Mouse (Mus musculus): ENCODE measurements around the gene Parp16. TPM values are rescaled to one million over a fixed set of nuclear protein-coding genes. Genes with fewer than 3 reads are reported as not detected.

Gene Parp16
- polyA plus RNA-seq, 1 experiment from 2014 or later, result 5.6 TPM

DNA sequence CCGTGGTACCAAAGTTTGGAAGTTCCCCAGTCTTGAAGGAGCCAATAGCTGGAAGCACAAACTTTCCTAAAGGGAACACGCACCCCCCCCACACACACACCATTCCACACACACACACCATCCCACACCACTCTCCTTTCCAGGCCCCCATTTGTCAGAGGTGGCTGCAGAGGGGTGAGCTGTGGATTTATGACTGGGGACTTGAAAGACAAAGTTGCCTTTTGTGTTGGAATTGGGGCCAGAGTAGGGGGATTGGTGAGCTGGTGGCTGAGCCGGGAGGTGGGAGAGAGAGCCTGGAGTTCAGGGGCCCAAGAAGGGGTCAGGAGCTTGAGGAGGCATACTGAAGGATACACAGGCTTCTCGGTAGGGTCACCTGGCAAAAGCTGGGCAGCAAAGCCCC lies 26.2 kb upstream of the Parp16 start:
- Histone ChIP-seq H3K4me3 (ENCODE audit: control insufficient read depth in 1 of 2, insufficient read depth in 1 of 2, low read depth in 1 of 2, low read length in 2 of 2) (no peak overlapping the region), H3K27me3 (ENCODE audit: control insufficient read depth, insufficient read depth, low read length) (peaks cover 4% of the 10 kb centered on the region), H3K9me3 (ENCODE audit: control insufficient read depth, low read length) (no peaks in the 10 kb centered on the region), H3K4me1 (ENCODE audit: control insufficient read depth in 2 of 2, insufficient read depth in 2 of 2, low read length in 2 of 2) (no peaks in the 10 kb centered on the region), H3K36me3 (ENCODE audit: control insufficient read depth, insufficient read depth, low read length) (no peaks in the 10 kb centered on the region), H3K4me2 (ENCODE audit: low read length) (no peak overlapping the region), H3K9ac (ENCODE audit: low read length) (no peak overlapping the region), H3K27ac (replicated peaks in 1 of 2; ENCODE audit: control insufficient read depth in 1 of 2, insufficient read depth in 1 of 2, low read depth in 2 of 2, low read length in 2 of 2) (no peak overlapping the region)
- WGBS, result 57% methylated on average over 4 of the region's 4 CpGs
- no peak for ATAC-seq (ENCODE audit: insufficient number of reproducible peaks, insufficient read depth, low FRiP score, low read depth)

DNA sequence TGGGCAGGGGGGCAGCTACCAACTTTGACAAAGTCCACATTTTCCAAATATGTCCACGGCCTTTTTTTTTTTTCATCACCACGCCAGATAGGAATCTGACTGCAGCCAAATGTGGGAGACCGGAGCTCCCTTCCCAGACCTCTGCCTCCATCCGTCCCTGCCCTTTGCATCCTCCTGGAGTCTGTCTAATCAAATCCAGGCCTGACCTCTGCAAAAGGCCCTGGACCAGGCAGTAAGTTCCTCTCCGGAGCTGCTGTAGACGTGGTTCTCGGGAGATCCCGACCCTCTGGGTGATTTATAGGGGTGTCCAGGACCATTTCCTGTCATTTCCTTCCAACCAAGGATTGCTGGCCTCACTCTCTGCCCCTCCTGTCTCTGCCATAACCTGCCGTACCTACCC lies 22.5 kb upstream of the Parp16 start:
- no peak for ATAC-seq (ENCODE audit: insufficient number of reproducible peaks, insufficient read depth, low FRiP score, low read depth)
- H3K36me3 ChIP-seq (ENCODE audit: control insufficient read depth, insufficient read depth, low read length), result no peaks in the 10 kb centered on the region
- H3K27me3 ChIP-seq (ENCODE audit: control insufficient read depth, insufficient read depth, low read length), result peaks cover 4% of the 10 kb centered on the region; the same call in 1 of the 2 replicates
- WGBS, result 75% methylated on average over 9 of the region's 9 CpGs
- no peaks in the 10 kb centered on the region for H3K4me1 ChIP-seq (ENCODE audit: control insufficient read depth in 2 of 2, insufficient read depth in 2 of 2, low read length in 2 of 2)
- no peak overlapping the region for H3K9ac ChIP-seq (ENCODE audit: low read length)
- no peak overlapping the region for H3K4me3 ChIP-seq (ENCODE audit: control insufficient read depth in 1 of 2, insufficient read depth in 1 of 2, low read depth in 1 of 2, low read length in 2 of 2)
- no peak overlapping the region for H3K4me2 ChIP-seq (ENCODE audit: low read length)
- H3K9me3 ChIP-seq (ENCODE audit: control insufficient read depth, low read length), result no peaks in the 10 kb centered on the region
- no peak overlapping the region for H3K27ac ChIP-seq (replicated peaks in 1 of 2; ENCODE audit: control insufficient read depth in 1 of 2, insufficient read depth in 1 of 2, low read depth in 2 of 2, low read length in 2 of 2)

DNA sequence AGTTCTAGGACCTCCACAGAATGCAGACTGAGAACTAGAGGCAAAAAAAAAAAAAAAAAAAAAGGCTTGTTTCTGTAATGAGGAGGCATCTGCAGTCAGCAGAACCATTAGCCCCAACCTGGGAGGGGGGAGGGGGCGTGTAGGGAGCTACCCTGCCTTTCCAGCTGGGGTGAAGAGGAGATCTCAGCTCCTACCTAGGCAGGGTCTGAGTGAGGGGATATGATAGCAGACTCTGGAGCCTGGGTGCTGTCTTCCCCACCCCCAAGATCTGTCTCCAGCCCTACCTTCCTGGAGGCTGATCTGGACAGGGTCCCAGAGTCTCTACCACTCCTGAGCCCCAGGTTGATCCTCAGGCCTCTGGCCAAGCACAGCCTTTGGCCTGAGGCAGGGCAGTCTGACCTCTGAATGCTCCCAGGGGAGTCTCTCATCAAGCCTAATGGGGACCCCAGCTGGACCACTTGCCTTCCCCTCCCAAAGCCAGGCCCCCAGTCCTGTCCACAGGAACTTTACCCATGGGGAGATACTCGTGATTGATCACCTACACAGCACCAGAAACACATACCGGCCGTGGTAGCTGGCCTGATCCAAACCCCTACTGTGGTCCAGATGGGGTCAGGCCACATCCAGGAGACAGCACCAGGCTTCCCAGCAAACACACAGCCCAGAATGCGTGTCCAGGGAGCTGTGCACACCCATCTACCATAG lies 19.8 kb upstream of the Parp16 start:
- Histone ChIP-seq H3K27me3 (ENCODE audit: control insufficient read depth, insufficient read depth, low read length) (peaks cover 12% of the 10 kb centered on the region; the same call in 1 of the 2 replicates), H3K4me2 (ENCODE audit: low read length) (no peak overlapping the region), H3K27ac (replicated peaks in 1 of 2; ENCODE audit: control insufficient read depth in 1 of 2, insufficient read depth in 1 of 2, low read depth in 2 of 2, low read length in 2 of 2) (no peak overlapping the region), H3K9ac (ENCODE audit: low read length) (no peak overlapping the region), H3K9me3 (ENCODE audit: control insufficient read depth, low read length) (no peaks in the 10 kb centered on the region), H3K4me1 (ENCODE audit: control insufficient read depth in 2 of 2, insufficient read depth in 2 of 2, low read length in 2 of 2) (peaks cover 19 to 24% of the 10 kb centered on the region in 2 experiments), H3K4me3 (ENCODE audit: control insufficient read depth in 1 of 2, insufficient read depth in 1 of 2, low read depth in 1 of 2, low read length in 2 of 2) (no peak overlapping the region), H3K36me3 (ENCODE audit: control insufficient read depth, insufficient read depth, low read length) (no peaks in the 10 kb centered on the region)
- no peak for ATAC-seq (ENCODE audit: insufficient number of reproducible peaks, insufficient read depth, low FRiP score, low read depth)
- WGBS, result 64% methylated on average over 5 of the region's 5 CpGs

DNA sequence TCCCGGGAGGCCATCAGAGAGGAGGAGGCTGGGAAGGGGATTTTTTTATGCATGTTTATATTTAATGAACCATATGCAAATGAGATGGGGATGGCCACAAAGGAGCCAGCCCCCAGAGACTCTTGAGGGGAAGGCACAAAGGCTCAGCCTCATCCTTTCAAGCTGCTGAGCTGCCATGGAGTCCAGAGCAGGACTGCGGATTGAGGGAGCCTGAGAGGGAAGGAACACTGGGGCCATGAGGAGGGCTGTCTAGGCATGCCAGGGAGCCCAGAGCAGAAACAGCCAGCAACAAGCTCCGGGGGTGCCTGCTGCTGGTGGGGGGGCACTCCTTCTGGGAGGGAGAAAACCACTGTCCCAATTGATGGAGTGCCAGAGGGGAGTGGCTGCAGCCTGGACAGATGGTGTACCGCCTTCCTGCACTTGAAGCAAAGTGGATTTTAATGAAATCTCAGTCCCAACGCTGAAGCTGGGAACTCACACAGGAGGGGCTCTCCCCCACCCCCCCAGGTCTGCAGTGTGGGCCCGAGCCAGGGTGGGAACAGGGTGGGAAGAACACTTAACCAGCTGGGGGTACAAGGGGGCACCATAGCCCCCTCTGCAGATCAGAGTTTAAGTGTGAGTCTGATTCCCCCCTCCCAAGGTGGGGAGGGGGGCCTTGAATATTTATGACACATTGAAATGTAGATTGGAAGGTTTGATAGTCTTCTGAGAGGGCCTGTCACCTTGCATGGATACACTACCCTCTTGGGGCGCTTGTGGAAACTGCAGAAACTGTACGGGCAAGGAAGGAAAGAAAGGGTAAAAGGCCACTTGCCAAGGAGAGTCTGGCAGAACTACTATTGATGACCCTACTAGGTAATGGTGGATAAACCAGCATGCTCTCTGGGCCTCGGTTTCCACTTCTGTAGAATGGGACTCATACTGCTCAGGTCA lies 18.9 kb upstream of the Parp16 start:
- ATAC-seq (ENCODE audit: insufficient number of reproducible peaks, insufficient read depth, low FRiP score, low read depth), result no peak
- Histone ChIP-seq H3K27ac (replicated peaks in 1 of 2; ENCODE audit: control insufficient read depth in 1 of 2, insufficient read depth in 1 of 2, low read depth in 2 of 2, low read length in 2 of 2) (no peak overlapping the region), H3K9ac (ENCODE audit: low read length) (no peak overlapping the region), H3K4me3 (ENCODE audit: control insufficient read depth in 1 of 2, insufficient read depth in 1 of 2, low read depth in 1 of 2, low read length in 2 of 2) (no peak overlapping the region), H3K9me3 (ENCODE audit: control insufficient read depth, low read length) (no peaks in the 10 kb centered on the region), H3K4me1 (ENCODE audit: control insufficient read depth in 2 of 2, insufficient read depth in 2 of 2, low read length in 2 of 2) (peaks cover 19 to 25% of the 10 kb centered on the region in 2 experiments), H3K36me3 (ENCODE audit: control insufficient read depth, insufficient read depth, low read length) (no peaks in the 10 kb centered on the region), H3K4me2 (ENCODE audit: low read length) (no peak overlapping the region), H3K27me3 (ENCODE audit: control insufficient read depth, insufficient read depth, low read length) (peaks cover 12% of the 10 kb centered on the region; the same call in 1 of the 2 replicates)
- WGBS, result 52% methylated on average over 9 of the region's 9 CpGs

DNA sequence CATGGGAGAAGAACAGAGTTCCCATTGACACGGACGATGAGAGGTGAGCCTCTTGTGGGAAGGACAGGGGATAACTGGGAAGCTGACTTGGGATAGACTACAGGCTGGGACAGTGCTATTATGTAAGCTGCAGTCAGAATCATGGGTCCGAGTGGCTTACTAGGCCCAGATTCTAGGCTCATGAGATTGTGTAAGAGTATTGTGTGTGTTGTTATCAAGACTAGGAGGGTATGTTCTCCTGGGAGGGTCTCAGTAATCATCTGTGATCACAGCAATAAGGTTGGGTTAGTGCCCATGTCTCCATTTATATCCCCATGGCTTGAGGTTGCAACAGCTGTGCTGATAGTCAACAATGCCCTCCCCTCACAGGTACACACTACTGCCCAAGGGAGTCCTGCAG lies 17.7 kb upstream of the Parp16 start:
- H3K4me3 ChIP-seq (ENCODE audit: control insufficient read depth in 1 of 2, insufficient read depth in 1 of 2, low read depth in 1 of 2, low read length in 2 of 2), result no peak overlapping the region
- WGBS, result 74% methylated on average over 3 of the region's 3 CpGs
- H3K36me3 ChIP-seq (ENCODE audit: control insufficient read depth, insufficient read depth, low read length), result no peaks in the 10 kb centered on the region
- H3K27me3 ChIP-seq (ENCODE audit: control insufficient read depth, insufficient read depth, low read length), result peaks cover 12% of the 10 kb centered on the region; the same call in 1 of the 2 replicates
- no peak overlapping the region for H3K9ac ChIP-seq (ENCODE audit: low read length)
- no peaks in the 10 kb centered on the region for H3K9me3 ChIP-seq (ENCODE audit: control insufficient read depth, low read length)
- no peak for ATAC-seq (ENCODE audit: insufficient number of reproducible peaks, insufficient read depth, low FRiP score, low read depth)
- H3K4me2 ChIP-seq (ENCODE audit: low read length), result no peak overlapping the region
- no peak overlapping the region for H3K27ac ChIP-seq (replicated peaks in 1 of 2; ENCODE audit: control insufficient read depth in 1 of 2, insufficient read depth in 1 of 2, low read depth in 2 of 2, low read length in 2 of 2)
- H3K4me1 ChIP-seq (ENCODE audit: control insufficient read depth in 2 of 2, insufficient read depth in 2 of 2, low read length in 2 of 2), result peaks cover 19 to 25% of the 10 kb centered on the region in 2 experiments

DNA sequence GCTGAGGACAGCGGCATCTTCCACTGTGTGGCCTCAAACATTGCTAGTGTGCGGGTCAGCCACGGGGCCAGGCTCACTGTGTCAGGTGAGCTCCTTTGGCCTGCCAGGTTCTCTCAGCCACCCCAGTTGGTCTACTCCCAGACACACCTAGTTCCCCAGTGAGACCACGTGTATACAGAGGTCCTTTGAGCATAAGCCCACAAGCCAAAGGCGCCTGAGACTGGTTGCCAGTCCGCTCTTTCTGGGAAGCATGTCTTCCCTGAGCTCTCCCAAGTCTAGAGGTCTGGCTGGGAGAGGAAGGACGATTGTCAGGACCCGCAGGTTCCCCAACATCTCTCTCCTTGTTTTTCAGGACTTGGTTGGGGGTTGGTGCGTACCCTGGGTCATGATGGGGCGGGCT lies 17.2 kb upstream of the Parp16 start:
- no peaks in the 10 kb centered on the region for H3K36me3 ChIP-seq (ENCODE audit: control insufficient read depth, insufficient read depth, low read length)
- H3K4me1 ChIP-seq (ENCODE audit: control insufficient read depth in 2 of 2, insufficient read depth in 2 of 2, low read length in 2 of 2), result peaks cover 19 to 25% of the 10 kb centered on the region in 2 experiments
- 64% methylated on average over 10 of the region's 10 CpGs for WGBS
- no peaks in the 10 kb centered on the region for H3K9me3 ChIP-seq (ENCODE audit: control insufficient read depth, low read length)
- H3K27me3 ChIP-seq (ENCODE audit: control insufficient read depth, insufficient read depth, low read length), result peaks cover 12% of the 10 kb centered on the region; the same call in 1 of the 2 replicates
- no peak overlapping the region for H3K4me3 ChIP-seq (ENCODE audit: control insufficient read depth in 1 of 2, insufficient read depth in 1 of 2, low read depth in 1 of 2, low read length in 2 of 2)
- H3K4me2 ChIP-seq (ENCODE audit: low read length), result peak overlapping the region; percentile 58; the same call in 1 of the 2 replicates
- ATAC-seq (ENCODE audit: insufficient number of reproducible peaks, insufficient read depth, low FRiP score, low read depth), result no peak
- peak overlapping the region; percentile 57; the same call in 1 of the 2 replicates for H3K9ac ChIP-seq (ENCODE audit: low read length)
- H3K27ac ChIP-seq (replicated peaks in 1 of 2; ENCODE audit: control insufficient read depth in 1 of 2, insufficient read depth in 1 of 2, low read depth in 2 of 2, low read length in 2 of 2), result no peak overlapping the region

DNA sequence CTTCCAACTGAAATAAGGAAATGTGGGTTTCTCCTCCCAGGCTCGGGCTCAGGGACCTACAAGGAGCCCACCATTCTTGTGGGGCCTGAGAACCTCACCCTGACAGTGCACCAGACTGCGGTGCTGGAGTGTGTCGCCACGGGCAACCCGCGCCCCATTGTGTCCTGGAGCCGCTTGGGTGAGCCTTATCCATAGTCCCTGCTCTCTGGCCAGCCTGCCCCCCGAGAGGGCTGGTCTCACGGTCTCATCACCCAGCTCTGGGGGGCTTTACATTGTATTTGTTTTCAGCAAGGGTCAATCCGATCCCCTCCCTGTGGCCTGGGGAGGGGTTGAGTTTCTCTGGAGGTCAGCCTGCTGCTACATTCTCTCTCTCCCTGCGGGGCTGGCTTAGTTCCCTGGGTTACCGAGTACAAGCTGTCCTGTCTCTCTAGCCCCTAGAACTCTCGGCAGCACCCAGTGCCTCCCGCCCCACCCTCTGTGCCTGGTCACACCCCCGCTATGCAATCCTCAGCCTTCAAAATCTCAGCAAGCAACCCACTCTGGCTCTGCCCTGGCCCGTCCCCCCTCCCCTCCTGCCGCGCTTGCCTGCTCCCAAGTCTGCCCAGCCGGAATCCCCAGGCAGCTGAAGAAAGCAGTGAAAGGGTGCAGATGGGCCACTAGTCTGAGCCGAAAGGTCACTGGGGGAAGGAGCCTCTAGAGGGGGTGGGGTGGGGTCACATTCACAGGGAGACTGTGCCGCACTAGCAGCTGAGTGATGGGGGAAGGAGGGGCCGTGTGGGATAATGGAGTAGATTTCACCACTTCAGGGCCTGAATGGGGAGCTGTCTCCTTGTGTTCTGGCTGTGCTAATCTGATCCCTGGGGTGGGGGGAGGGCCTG lies 16.6 kb upstream of the Parp16 start:
- whole genome bisulfite sequencing, result 7% methylated on average over 22 of the region's 22 CpGs
- peaks cover 19 to 25% of the 10 kb centered on the region in 2 experiments for H3K4me1 ChIP-seq (ENCODE audit: control insufficient read depth in 2 of 2, insufficient read depth in 2 of 2, low read length in 2 of 2)
- H3K36me3 ChIP-seq (ENCODE audit: control insufficient read depth, insufficient read depth, low read length), result no peaks in the 10 kb centered on the region
- H3K27ac ChIP-seq (replicated peaks in 1 of 2; ENCODE audit: control insufficient read depth in 1 of 2, insufficient read depth in 1 of 2, low read depth in 2 of 2, low read length in 2 of 2), result no peak overlapping the region
- peak overlapping the region; percentile 57 for H3K9ac ChIP-seq (ENCODE audit: low read length)
- H3K4me3 ChIP-seq (ENCODE audit: control insufficient read depth in 1 of 2, insufficient read depth in 1 of 2, low read depth in 1 of 2, low read length in 2 of 2), result peak overlapping the region; percentile 17 to 19
- ATAC-seq (ENCODE audit: insufficient number of reproducible peaks, insufficient read depth, low FRiP score, low read depth), result no peak
- H3K9me3 ChIP-seq (ENCODE audit: control insufficient read depth, low read length), result no peaks in the 10 kb centered on the region
- H3K27me3 ChIP-seq (ENCODE audit: control insufficient read depth, insufficient read depth, low read length), result peaks cover 12% of the 10 kb centered on the region; the same call in 1 of the 2 replicates
- peak overlapping the region; percentile 58 for H3K4me2 ChIP-seq (ENCODE audit: low read length)
